Mouse (Mus musculus) urinary bladder, postnatal 10 days (tissue): ENCODE measurements around the gene Defb43.

ENCODE experiments used
- DNase-seq: peaks from one replicate; pipeline ENCODE4 v3.0.0; 2022; ENCODE audit warnings: low spot score

The Defb43 gene

GRCm38 (mm10) chr14:63011471-63011870, at the start of gene Defb43:
TSS of gene Defb43 (plus strand) at chr14:63011771.
- no peak for DNase-seq

- no peak for DNase-seq
Observed at GRCm38 (mm10) chr14:62963632-62964031, 47.9 kb upstream of the Defb43 start.

- no peak for DNase-seq
Observed at GRCm38 (mm10) chr14:62965342-62965741, 46.2 kb upstream of the Defb43 start.

- no peak for DNase-seq
Observed at GRCm38 (mm10) chr14:62965811-62966520, 45.6 kb upstream of the Defb43 start.

- peak; percentile 37 for DNase-seq
Observed at GRCm38 (mm10) chr14:62975046-62975445, 36.5 kb upstream of the Defb43 start.

GRCm38 (mm10) chr14:62979815-62980214, 31.8 kb upstream of the Defb43 start:
- DNase-seq: no peak

- no peak for DNase-seq
Observed at GRCm38 (mm10) chr14:62984410-62984809, 27.2 kb upstream of the Defb43 start, which contains the start of gene Defb48. TSS of gene Defb48 (minus strand) at chr14:62984510.

GRCm38 (mm10) chr14:62991271-62991670, 20.3 kb upstream of the Defb43 start:
- no peak for DNase-seq

GRCm38 (mm10) chr14:62991849-62992510, 19.6 kb upstream of the Defb43 start:
- DNase-seq: no peak

- DNase-seq: no peak
Observed at GRCm38 (mm10) chr14:62997777-62998176, 13.8 kb upstream of the Defb43 start, which contains the start of gene Defb47. TSS of gene Defb47 (plus strand) at chr14:62998077.

GRCm38 (mm10) chr14:62998977-62999376, 12.6 kb upstream of the Defb43 start:
- no peak for DNase-seq

GRCm38 (mm10) chr14:63002588-63002987, 9.0 kb upstream of the Defb43 start:
- DNase-seq: no peak

- DNase-seq: no peak
Observed at GRCm38 (mm10) chr14:63013082-63013481, 1.5 kb downstream of the Defb43 start.

- no peak for DNase-seq
Observed at GRCm38 (mm10) chr14:63014667-63015066, 3.1 kb downstream of the Defb43 start.

GRCm38 (mm10) chr14:63020524-63021156, 9.1 kb downstream of the Defb43 start:
- DNase-seq: no peak

- DNase-seq: no peak
Observed at GRCm38 (mm10) chr14:63046691-63047090, 35.1 kb downstream of the Defb43 start, which contains the start of gene Defb42. TSS of gene Defb42 (plus strand) at chr14:63046991.

GRCm38 (mm10) chr14:63049910-63050370, 38.4 kb downstream of the Defb43 start, which contains the start of gene Defb30:
TSS of gene Defb30 (minus strand) at chr14:63049960.
- no peak for DNase-seq

- DNase-seq: no peak
Observed at GRCm38 (mm10) chr14:63050769-63051168, 39.2 kb downstream of the Defb43 start.

- DNase-seq: no peak
Observed at GRCm38 (mm10) chr14:63054729-63055128, 43.2 kb downstream of the Defb43 start.

GRCm38 (mm10) chr14:63060361-63060760, 48.8 kb downstream of the Defb43 start:
- DNase-seq: no peak

- DNase-seq: no peak
Observed at GRCm38 (mm10) chr14:63062184-63062583, 50.6 kb downstream of the Defb43 start.

- no peak for DNase-seq
Observed at GRCm38 (mm10) chr14:63065391-63065790, 53.8 kb downstream of the Defb43 start.
